Mouse (Mus musculus) embryo, embryonic 9.5 days (tissue): ENCODE results near the gene Olfr878.

Source experiments
- DNase-seq: peaks from one replicate; pipeline ENCODE4 v3.0.0-alpha.2; 2017; ENCODE audit errors: extremely low spot score

Olfr878 gene

DNA sequence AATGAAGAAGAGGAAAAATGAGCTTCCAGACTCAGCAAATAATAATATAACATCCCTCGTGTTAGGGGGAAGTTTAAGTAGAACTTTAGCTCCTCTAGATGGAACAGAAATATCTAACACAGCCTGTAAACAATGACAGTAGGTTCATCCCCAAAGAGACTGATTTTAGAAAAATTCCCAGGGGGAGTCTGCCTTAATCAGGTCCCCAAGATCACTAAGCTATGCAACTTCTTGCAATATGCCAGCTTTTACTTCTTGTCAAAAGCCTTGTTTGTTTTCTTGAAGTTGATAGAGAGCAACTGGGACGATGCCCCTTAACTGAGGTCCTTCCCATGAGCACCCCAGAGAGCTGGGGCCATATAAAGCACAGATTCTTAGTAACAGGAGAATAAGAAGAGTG, at the start of gene Olfr878:
Gene Olfr878, plus strand, starts transcription at position 301 of the 400 bp plus-strand sequence.
- DNase-seq: no peak

DNA sequence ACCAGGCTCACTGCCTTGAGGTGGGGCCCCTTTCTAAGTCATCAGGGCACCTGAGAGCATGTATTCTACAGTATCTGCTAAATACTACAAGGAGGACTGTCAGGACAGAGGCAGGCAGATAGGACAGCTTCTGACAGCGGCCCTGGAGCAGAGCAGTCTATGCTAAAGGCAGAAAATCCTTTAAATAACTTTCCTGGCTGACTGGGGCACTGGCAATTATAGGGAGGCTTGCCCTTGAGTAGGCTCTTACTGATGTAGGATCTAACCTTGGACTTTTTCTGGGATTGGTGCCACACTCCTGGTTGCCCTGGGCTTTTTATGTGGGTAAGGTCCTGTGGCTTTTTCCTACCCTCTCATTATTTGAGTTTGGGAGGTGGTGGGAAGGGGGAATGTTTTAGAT, 47.4 kb upstream of the Olfr878 start:
- no peak for DNase-seq

DNA sequence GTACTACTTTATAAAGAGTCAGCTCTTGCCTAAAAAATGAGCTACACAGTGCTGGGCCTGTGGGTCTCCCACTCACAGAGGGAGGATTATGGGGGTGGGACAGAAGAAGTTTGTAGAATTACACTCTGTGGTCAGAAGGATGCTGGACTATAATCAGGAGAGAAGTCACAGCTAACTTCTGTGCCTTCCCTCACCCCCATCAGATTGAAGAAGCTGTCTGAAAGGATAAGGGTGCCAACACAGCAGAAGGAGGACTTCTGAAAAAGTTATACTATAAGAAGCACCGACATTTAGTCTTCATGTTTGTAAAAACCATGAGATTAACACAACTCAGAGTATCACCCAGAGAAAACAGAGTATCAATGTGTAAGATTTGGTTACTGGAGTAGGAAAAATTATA, 46.5 kb upstream of the Olfr878 start:
- no peak for DNase-seq

DNA sequence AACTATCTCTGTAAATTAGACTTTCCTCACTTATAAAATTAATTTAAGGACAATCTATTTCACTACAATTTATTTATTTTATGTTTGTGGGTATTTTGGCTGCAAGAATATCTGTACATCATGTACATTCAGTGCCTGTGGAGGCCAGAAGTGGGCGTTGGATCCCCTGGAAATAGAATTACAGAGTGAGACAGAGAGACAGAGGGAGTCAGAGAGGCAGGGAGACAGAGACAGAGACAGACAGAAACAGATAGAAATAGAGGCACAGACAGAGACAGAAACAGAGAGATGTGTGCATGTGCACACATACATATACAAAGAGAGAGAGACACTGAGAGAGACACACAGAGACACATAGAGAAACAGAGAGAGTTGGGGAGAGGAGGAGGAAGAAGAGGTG, 46.1 kb upstream of the Olfr878 start:
- DNase-seq: no peak

DNA sequence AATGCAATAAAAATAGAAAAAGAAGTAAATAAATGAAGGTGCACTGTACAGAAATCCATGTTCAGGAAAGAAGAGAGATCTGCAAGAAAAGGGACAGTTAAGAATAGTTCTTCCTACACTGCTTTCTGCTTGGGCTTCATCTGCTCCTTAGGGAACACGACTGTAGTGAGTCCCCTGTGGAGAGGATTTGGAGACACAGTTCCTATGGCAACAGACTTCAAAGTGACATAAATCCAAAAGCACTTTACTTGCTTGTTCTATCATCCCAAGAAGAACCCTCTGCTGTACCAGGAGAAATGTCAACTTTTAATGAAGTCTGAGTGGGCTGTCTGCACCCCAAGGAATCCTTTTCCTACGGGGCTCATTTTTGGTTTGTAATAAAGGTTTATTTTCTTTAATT, 26.7 kb upstream of the Olfr878 start:
- DNase-seq: no peak

DNA sequence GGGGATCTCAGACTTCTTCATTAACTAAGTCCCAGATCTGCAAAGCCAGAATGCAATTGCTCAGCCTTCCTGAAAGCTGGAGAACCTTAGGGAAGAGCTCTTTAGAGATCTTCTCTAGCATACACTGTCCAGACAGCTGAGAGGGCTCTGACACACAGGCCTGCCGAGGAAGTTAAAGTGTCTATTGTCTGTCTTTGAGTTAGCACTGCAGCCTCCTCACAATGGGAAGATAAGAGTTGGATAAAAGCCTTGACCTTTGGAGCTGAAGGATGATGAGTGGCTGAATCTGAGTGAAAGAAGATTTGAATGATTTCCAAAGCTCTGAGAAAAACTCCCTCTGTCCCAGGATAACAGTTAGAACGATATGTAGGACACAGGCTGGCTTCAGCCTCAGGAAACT, 21.0 kb upstream of the Olfr878 start, which contains the start of gene Olfr145:
Gene Olfr145, plus strand, starts transcription at position 64 of the 400 bp plus-strand sequence.
- DNase-seq: no peak

DNA sequence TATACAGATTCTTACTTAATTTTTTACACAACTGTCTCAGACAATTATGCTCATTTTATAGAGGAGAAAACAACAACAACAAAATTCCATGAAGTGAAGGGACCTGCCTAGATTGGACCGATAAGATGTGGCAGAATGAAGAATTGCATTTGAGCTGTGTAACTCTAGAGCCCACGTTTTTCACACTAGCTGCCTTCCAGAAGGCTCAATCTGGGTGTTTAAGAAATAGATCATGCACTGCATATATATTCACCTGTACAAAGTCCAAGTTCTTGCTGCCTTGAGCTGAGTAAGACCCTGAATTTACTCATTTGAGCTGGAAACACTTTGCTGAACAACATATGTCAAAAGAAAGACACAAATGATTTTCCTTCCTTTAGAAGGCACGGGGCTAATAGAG, 12.1 kb upstream of the Olfr878 start:
- no peak for DNase-seq

DNA sequence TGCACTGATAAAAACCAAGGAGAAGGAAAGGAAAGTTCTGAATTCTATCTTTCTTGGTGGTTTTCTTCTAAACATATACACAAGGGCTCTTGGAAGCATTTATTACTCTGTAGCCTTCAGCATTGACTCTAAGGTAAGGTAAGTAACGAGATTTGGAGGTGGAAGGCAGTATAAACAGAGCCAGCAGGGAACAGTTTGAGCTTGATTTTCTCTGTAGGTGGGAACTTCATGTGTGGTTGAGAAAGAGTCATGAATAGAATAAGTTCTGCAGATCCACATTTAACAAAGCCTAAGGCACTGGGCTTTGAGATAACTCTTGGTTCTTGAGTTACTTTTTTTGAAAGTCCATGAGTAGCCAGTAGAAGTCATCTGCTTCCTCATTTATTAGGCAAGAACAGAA, 378 bp downstream of the Olfr878 start:
- DNase-seq: no peak

DNA sequence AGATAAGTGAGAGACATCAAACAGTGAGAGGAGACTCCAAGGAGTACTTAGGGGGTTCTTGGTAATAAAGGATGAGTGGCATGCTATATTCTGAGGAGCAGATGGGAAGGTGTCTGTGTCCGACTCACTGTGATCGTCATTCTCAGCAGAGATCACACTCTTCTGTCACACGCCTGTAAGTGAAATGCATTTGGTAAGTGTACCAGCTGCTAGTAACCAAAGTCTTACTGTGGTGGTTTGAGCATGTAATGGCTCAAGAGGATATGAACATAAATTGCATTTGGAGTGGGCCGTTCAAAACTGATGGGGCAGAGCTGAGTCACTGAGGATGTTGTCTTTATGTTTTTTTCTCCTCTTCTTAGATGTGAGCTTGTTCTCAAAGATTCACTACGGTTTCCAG, 6.6 kb downstream of the Olfr878 start:
- DNase-seq: no peak

DNA sequence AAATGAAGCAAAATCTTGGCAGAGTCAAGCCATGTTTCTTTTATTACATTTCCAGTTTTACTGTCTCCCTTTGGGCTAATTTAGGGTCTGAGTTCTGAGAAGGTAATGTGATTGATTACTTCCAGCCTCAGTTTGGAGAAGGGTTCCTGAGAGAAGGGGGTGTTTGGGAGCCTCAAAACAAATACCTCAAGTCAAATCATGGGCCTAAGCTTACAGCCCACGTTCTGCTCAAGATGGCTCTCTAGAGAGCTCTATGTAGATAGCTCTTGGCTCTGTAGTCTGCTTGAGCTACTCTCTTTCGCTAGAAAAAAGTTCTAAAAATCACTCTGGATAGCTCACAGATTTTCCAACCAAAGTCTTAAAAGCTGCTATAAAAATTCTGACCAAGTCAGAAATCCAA, 7.8 kb downstream of the Olfr878 start:
- DNase-seq: no peak

DNA sequence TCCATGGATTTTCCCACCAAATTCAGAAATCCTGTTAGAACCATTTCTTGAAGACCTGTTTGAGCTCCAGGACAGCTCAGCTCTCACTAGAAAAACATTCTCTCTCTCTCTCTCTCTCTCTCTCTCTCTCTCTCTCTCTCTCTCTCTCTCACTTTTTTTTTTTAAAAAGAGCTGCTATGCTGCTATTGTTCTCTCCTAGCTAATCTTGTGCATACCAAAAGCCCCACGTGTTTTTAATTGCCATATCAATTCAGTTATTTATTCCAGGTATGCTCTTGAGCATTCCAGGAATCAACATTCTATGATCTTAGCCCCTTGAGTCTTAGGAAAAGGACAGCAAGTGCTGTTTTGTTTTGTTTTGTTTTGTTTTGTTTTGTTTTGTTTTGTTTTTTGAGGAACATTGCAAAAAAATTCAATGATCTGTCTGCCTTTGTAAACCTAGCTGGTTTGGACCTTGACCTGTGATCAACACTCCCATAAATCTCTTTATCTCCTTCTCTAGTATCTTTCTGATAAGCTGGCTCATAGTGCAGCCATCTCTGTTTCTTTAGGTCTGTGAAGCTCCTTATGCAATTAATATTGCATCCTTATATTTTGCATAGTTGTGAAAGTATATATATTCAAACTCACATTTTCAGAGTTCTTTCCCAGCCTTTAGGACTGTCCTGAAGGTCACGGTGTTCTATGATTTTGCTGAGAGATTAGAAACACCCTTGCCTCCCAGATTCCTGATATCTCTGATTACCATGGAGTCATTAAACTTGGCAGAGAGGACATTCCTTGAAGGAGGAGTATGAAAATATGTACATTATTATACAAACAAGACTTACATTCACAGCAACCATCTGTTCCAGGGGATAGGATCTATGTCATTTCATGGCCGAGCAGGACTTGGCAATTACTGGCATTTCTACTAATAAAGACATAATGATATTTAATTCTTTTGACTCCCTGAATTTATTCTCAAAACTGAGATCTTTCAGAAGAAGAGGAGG, 8.7 kb downstream of the Olfr878 start:
- DNase-seq: no peak

DNA sequence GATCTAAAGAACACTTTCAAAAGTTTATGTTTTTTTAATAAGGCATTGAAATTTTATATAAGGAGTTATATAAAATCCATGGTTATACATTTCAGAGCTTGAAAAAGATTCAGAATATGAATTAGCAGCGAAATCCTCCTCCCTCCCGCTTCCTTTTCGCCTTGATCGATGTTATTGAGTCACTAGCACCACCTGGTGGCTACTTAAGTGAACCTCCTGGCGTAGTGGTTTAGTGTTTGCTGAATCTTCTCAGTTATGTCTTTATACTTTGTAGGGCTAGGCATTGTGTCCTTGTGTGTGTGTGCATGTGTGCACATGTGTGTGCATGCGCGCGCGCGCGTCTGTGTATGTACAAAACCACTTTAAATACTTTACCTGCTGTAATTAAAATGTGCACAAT, 14.9 kb downstream of the Olfr878 start:
- peak; percentile 54 for DNase-seq

DNA sequence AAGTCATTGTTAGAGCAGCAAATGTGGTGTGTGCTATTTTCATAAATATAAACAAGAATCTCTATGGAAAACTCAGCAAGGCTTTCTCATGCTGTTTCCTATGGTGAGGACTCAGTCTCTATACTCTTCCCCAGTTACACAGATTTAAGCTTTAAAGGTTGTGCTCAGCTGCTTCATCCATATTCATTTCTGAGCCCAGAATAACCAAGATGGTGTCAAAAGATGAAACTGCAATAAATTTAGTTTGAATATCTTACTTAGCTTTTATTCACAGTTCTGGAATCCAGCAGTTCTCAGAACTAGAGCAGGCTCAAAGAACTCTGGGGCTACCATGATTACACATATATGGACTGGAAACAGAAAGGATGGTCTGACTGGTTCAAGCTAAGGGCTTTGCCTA, 16.5 kb downstream of the Olfr878 start:
- DNase-seq: no peak

DNA sequence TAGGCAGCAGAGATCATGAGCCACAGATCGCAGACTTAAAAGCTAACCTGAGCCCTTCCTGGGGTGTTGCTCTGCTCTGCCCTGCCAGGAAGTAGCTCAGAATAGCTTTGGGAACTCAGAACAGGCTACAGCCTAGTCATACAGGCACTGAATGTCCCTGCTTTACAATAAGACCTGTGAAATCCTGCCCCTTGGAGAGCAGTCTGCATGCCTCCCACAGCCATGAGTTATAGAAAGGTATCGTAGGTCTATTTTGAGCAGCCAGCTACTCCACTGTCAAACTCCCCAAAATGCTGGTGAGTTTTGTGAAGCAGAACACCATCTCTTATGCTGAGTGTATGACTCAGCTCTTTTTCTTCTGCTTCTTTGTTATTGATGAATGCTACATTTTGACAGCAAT, 23.5 kb downstream of the Olfr878 start:
- DNase-seq: no peak
